Mouse (Mus musculus) ES-Bruce4 (cell line): ENCODE measurements around the gene Fbxo47.

Experiments used
- CTCF ChIP-seq: IDR thresholded peaks from one replicate; pipeline ENCODE4 v1.8.1; 2011; ENCODE audit warnings: low read depth, low read length
- POLR2A ChIP-seq: IDR thresholded peaks from one replicate; pipeline ENCODE4 v1.8.1; 2011; ENCODE audit warnings: low read length; ENCODE audit not compliant: insufficient read depth

- TF ChIP-seq POLR2A = no peak
- TF ChIP-seq CTCF = no peak
Measured at GRCm38 (mm10) chr11:97826414-97826813, 57.5 kb downstream of the Fbxo47 start.
